Mouse (Mus musculus): Measurements from ENCODE around the gene Josd1.

DNA sequence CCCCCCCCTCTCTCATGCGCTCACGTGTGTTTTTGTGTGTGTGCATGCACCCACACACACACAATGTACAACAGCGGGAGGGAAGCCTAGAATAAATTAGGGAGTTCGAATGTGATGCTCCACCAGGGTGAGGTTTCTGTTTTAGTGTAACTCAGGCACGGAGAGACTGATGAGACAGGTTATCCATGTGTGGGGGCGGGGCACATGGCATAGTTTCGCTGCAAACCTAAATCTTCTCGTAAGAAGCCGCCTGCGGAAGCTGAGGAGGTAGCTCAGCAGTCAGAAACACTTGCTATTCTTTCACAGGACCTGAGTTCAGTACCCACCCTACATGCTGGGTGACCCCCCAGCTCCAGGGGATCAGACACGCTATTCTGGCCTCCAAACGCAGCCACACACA is 39.6 kb downstream of the Josd1 start:
- TF ChIP-seq CTCF (IDR thresholded peaks at IDR 0.05; ENCODE audit: insufficient read depth, low read depth, low read length) (no peak), POLR2A (IDR thresholded peaks at IDR 0.05; ENCODE audit: insufficient read depth, low read depth, low read length) (no peak)

Measured in olfactory bulb, adult 2 months (tissue).